Mouse (Mus musculus): ENCODE results near the gene Cdipt.

DNA sequence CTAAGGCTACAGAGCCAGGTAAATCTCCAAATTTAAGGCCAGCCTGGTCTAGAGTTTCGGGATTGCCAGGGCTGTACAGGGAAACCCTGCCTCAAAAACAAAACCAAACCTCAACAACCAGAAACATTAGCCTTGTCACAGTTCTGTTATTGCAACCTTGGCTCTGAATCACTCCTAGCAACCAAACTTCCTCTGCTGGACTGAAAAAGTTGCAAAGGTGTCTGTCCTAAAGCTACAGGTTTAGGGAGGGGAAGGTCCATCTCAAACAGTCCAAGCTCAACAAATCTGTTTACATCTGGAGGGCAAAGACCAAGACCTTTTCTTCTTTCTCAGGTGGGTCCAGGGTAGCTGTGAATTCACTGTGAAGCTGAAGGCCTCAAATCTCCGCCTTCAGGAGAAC, 35.3 kb downstream of the Cdipt start:
- TF ChIP-seq CTCF (IDR thresholded peaks at IDR 0.05; ENCODE audit: low read depth) (no peak), EP300 (IDR thresholded peaks at IDR 0.05; ENCODE audit: low read depth) (no peak)
